Mouse (Mus musculus) brown adipose tissue, adult 24 weeks (tissue): ENCODE data around the gene Gfy. TPM values are rescaled to one million over a fixed set of nuclear protein-coding genes. Genes with fewer than 3 reads are reported as not detected.
"Not testable (repeated sequence)": the region's sequence is repeated elsewhere in the genome, so short reads cannot be mapped to it uniquely, and the experiment has no call there.

Experiments used
- H3K27ac ChIP-seq: fragments of 200-500 bp; replicated peaks from 2 replicates; pipeline ENCODE4 v1.5.1; 2012; ENCODE audit warnings: low read depth, mild to moderate bottlenecking, low read length
- H3K4me1 ChIP-seq: fragments of 200-500 bp; 2 replicates; pipeline ENCODE4 v1.6.1; 2012; ENCODE audit warnings: low read length, mixed read lengths; ENCODE audit not compliant: control insufficient read depth, insufficient read depth, insufficient read length
- H3K4me3 ChIP-seq: fragments of 200-500 bp; 2 replicates; pipeline ENCODE4 v1.5.1; 2012; ENCODE audit warnings: low read depth, mild to moderate bottlenecking, low read length, moderate library complexity; ENCODE audit not compliant: insufficient read depth
- polyA plus RNA-seq: library from polyadenylated mRNA; stranded (reverse); fragments of >200 nt; gene quantifications from 2 replicates; pipeline ENCODE4 v1.2.4, GENCODE M21; 2012; ENCODE audit not compliant: missing spikeins, insufficient read depth, insufficient read length

Gfy gene
- polyA plus RNA-seq, 1 experiment, result not detected

DNA sequence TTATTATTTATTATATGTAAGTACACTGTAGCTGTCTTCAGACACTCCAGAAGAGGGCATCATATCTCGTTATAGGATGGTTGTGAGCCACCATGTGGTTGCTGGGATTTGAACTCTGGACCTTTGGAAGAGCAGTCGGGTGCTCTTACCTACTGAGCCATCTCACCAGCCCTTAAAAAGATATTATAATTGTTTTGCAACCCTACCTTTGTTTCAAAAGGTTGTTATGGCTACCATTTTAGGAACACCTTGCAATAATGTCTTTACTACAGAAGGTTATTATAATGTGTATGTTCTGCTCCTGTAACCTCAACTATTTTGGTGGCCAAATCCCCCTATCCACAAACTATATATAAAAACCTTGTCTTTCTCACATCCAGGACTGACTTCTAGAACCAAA lies 26.3 kb downstream of the Gfy start:
- not testable (repeated sequence) for H3K27ac ChIP-seq, H3K4me3 ChIP-seq, H3K4me1 ChIP-seq

- Histone ChIP-seq H3K27ac (0 out of 2 replicates have a peak overlapping the region, but pooled peaks have one; percentile 12), H3K4me3 (no peak overlapping the region), H3K4me1 (no peaks in the 10 kb centered on the region; the same call in 1 of the 2 replicates)
These were observed 28.1 kb downstream of the Gfy start for GRCm38 (mm10) chr7:45151303-45151702.

DNA sequence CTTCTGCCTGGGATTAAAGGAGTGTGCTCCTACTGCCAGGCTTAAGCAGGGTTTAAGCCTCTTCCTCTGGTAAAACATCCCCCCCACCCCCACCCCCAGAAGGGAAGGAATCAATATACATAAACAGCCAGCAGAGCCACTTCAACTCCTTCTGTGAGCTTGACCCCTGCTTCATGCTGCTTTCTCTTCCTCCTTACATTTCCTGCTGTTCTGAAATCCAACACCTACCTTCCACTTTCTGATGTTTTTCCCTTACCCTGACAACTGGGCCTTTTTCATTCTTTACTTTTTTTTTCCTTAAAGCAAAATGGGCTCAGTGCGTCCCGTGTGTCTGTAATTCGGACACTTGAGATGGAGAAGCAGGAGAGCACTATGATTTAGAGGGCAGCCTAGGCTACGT lies 29.0 kb downstream of the Gfy start:
- Histone ChIP-seq H3K4me3 (no peak overlapping the region), H3K27ac (0 out of 2 replicates have a peak overlapping the region, but pooled peaks have one; percentile 12), H3K4me1 (no peaks in the 10 kb centered on the region; the same call in 1 of the 2 replicates)

GRCm38 (mm10) chr7:45149545-45149944 lies 29.8 kb downstream of the Gfy start:
- H3K27ac ChIP-seq, result no peak overlapping the region
- no peaks in the 10 kb centered on the region; the same call in 1 of the 2 replicates for H3K4me1 ChIP-seq
- no peak overlapping the region for H3K4me3 ChIP-seq

DNA sequence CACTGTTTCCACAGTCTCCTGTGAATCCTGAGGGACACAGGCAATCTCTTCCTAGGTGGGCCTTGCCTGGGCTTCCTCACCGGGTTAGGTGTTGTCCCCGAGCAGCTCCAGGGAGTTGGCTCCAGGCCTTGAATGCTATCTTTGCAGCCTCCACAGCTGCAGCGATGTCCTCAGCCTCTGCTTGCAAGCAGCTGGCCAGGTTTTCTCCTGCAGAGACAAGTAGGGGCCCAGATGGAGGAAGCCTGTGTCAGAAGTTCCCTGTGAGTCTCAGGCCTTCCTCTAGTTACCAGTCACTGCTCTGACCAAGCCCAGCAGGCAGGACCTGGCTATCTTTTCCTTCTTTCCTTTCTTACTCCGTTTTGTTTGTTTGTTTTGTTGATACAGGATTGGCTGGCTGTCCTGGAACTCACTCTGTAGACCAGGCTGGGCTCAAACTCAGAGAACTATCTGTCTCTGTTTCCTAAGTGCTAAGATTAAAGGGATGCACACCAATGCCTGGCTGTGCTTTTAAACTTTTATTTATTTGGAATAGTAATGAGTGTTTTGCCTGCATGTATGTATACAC lies 30.8 kb downstream of the Gfy start:
- H3K4me3 ChIP-seq, result no peak overlapping the region
- no peaks in the 10 kb centered on the region; the same call in 1 of the 2 replicates for H3K4me1 ChIP-seq
- H3K27ac ChIP-seq, result no peak overlapping the region

DNA sequence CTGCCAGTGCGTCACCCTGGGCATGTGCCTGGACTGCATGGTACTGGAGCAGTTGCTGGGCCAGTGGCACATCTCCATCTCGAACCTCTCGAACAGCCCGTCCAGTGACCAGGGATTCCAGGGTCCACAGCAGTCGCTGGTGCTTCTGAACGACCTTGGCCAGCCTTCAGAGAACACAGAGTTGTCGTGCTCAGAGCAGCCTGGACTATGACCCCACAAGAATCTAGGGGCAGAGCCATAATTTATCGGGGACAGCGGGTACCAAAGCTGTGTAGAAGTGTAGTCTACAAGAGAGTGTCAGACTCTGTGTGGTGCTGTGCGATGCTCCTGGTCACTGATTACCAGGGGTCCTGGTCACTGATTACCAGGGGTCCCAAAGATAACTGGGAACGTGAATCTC lies 31.5 kb downstream of the Gfy start:
- H3K4me1 ChIP-seq, result no peaks in the 10 kb centered on the region; the same call in 1 of the 2 replicates
- H3K27ac ChIP-seq, result no peak overlapping the region

GRCm38 (mm10) chr7:45147267-45147666 lies 32.1 kb downstream of the Gfy start:
- no peak overlapping the region for H3K4me3 ChIP-seq
- no peak overlapping the region for H3K27ac ChIP-seq
- no peaks in the 10 kb centered on the region; the same call in 1 of the 2 replicates for H3K4me1 ChIP-seq

More for the DNA sequence above, 31.5 kb downstream of the Gfy start:
- H3K4me3 ChIP-seq, result no peak overlapping the region

- Histone ChIP-seq H3K4me3 (no peak overlapping the region), H3K4me1 (no peaks in the 10 kb centered on the region; the same call in 1 of the 2 replicates), H3K27ac (no peak overlapping the region)
These were observed 33.9 kb downstream of the Gfy start for GRCm38 (mm10) chr7:45145460-45145859.

- Histone ChIP-seq H3K27ac (no peak overlapping the region), H3K4me1 (no peaks in the 10 kb centered on the region; the same call in 1 of the 2 replicates), H3K4me3 (no peak overlapping the region)
These were observed 34.8 kb downstream of the Gfy start for GRCm38 (mm10) chr7:45144368-45145174.

GRCm38 (mm10) chr7:45141914-45142313 lies 37.5 kb downstream of the Gfy start:
- no peak overlapping the region for H3K27ac ChIP-seq
- no peaks in the 10 kb centered on the region; the same call in 1 of the 2 replicates for H3K4me1 ChIP-seq
- H3K4me3 ChIP-seq, result no peak overlapping the region

GRCm38 (mm10) chr7:45141319-45141718 lies 38.0 kb downstream of the Gfy start:
- Histone ChIP-seq H3K4me3 (no peak overlapping the region), H3K4me1 (no peaks in the 10 kb centered on the region; the same call in 1 of the 2 replicates), H3K27ac (no peak overlapping the region)

- Histone ChIP-seq H3K4me1 (no peaks in the 10 kb centered on the region; the same call in 1 of the 2 replicates), H3K27ac (no peak overlapping the region), H3K4me3 (no peak overlapping the region)
These were observed 39.3 kb downstream of the Gfy start for GRCm38 (mm10) chr7:45139904-45140723.

DNA sequence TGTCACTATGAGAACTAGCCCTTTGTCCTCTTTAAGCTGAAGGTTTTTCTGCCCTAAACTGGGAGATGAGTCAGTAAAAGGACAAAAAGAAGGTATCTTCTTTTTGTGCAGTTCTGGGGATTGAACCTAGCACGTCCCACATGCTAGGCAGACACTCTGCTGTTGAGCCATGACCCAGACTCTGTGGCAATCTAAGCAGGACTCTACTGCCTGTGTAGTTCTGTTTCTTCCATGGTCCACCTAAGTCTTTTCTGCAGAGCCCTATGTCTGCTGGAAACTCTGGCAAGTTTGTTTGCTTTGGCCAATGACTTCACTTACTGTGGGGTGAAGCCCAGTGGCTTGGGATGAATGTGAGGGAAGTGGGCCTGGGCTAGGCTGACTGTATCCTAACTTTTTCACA lies 41.0 kb downstream of the Gfy start:
- H3K27ac ChIP-seq, result no peak overlapping the region
- H3K4me3 ChIP-seq, result no peak overlapping the region
- H3K4me1 ChIP-seq, result 0 out of 2 replicates have a peak, but pooled peaks cover 2% of the 10 kb centered on the region

- Histone ChIP-seq H3K4me3 (no peak overlapping the region), H3K27ac (no peak overlapping the region), H3K4me1 (0 out of 2 replicates have a peak, but pooled peaks cover 2% of the 10 kb centered on the region)
These were observed 42.0 kb downstream of the Gfy start for GRCm38 (mm10) chr7:45137171-45138006.
